Mouse (Mus musculus) liver, postnatal 0 days (tissue): ENCODE results near the gene Gpr37. TPM values are rescaled to one million over a fixed set of nuclear protein-coding genes. Genes with fewer than 3 reads are reported as not detected.

ENCODE experiments used
- ATAC-seq: fragments of 200-750 bp; cut with Nextera tagmentation; 2 replicates; pipeline ENCODE4 v1.8.0; 2017; ENCODE audit warnings: mild to moderate bottlenecking, moderate library complexity
- DNase-seq: peaks from one replicate; pipeline ENCODE4 v3.0.0-alpha.2; 2016
- H3K27ac ChIP-seq: fragments of 300-500 bp; sonication (generic); 2 replicates; pipeline ENCODE4 v1.5.1; 2014; ENCODE audit warnings: antibody characterized with exemption, moderate library complexity, mild to moderate bottlenecking, low read depth
- H3K27me3 ChIP-seq: fragments of 300-500 bp; sonication (generic); 2 replicates; pipeline ENCODE4 v1.6.1; 2014; ENCODE audit warnings: low read length, control low read depth, mixed read lengths; ENCODE audit not compliant: insufficient read depth
- H3K36me3 ChIP-seq: fragments of 300-500 bp; sonication (generic); replicated peaks from 2 replicates; pipeline ENCODE4 v1.6.1; 2014; ENCODE audit warnings: mild to moderate bottlenecking, control low read depth, low read length, moderate library complexity, mixed read lengths; ENCODE audit not compliant: insufficient read depth
- H3K4me1 ChIP-seq: fragments of 300-500 bp; sonication (generic); 2 replicates; pipeline ENCODE4 v1.6.1; 2014; ENCODE audit warnings: antibody characterized with exemption, mild to moderate bottlenecking, control low read depth; ENCODE audit not compliant: insufficient read depth
- H3K4me2 ChIP-seq: fragments of 300-500 bp; sonication (generic); 2 replicates; pipeline ENCODE4 v1.6.1; 2014; ENCODE audit warnings: low read depth, mild to moderate bottlenecking, low read length, moderate library complexity, mixed read lengths
- H3K4me3 ChIP-seq: fragments of 300-500 bp; sonication (generic); 2 replicates; pipeline ENCODE4 v1.5.1; 2014; ENCODE audit warnings: low read depth, low read length
- H3K9ac ChIP-seq: fragments of 300-500 bp; sonication (generic); replicated peaks from 2 replicates; pipeline ENCODE4 v1.6.1; 2014; ENCODE audit warnings: mild to moderate bottlenecking, moderate library complexity
- H3K9me3 ChIP-seq: fragments of 300-500 bp; sonication (generic); 2 replicates; pipeline ENCODE4 v1.6.1; 2016; ENCODE audit warnings: mild to moderate bottlenecking, control low read depth, low read length, mixed read lengths
- CTCF ChIP-seq: sonication (generic); IDR thresholded peaks from 2 replicates; pipeline ENCODE4 v1.5.1; 2016; ENCODE audit warnings: antibody characterized with exemption, low read depth
- EP300 ChIP-seq: IDR thresholded peaks from 2 replicates; pipeline ENCODE4 v1.6.1; 2016; ENCODE audit warnings: antibody characterized with exemption, low read depth, mild to moderate bottlenecking
- WGBS: fragments of 180-500 bp; shearing (Covaris S2); extraction: QIAGEN DNeasy Blood & Tissue Kit; methylation state at CpG from one replicate; pipeline ENCODE4 v1.1.7; 2014; ENCODE audit not compliant: insufficient replicate concordance; 5-methylcytosine and 5-hydroxymethylcytosine counted together
- polyA plus RNA-seq: library from polyadenylated mRNA; unstranded; fragments of >200 nt; fragmentation: Nextera tagmentation; extraction: Ambion mirVana; gene quantifications from 2 replicates; pipeline ENCODE4 v1.2.1, GENCODE M21; 2015

Gene Gpr37
- polyA plus RNA-seq, 1 experiment from 2014 or later, result 0.04 TPM

DNA sequence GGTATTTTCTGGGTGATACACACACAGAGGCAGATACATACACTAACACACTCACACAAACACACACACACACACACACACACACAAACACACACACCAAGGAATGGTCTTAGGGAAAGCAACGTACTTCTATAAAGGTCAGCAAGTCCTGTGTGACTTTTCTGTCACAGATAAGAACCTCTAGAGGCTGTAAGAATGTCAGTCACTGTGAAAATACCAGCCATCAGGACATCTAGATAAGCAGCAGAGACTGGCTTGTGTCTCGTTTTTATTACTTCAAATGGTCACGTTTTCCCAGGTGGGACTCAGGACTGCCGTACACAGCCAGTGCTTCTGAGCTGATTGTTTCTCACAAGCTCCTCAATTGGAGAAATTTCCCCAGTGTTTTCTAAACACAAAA lies 20.4 kb downstream of the Gpr37 start:
- no peaks in the 10 kb centered on the region for H3K9me3 ChIP-seq
- no peaks in the 10 kb centered on the region for H3K36me3 ChIP-seq
- H3K4me2 ChIP-seq, result no peak overlapping the region
- 28% methylated on average over 4 of the region's 4 CpGs for WGBS
- TF ChIP-seq EP300, result no peak
- no peak for TF ChIP-seq CTCF
- ATAC-seq (peak; percentile 54), DNase-seq (no peak)
- H3K4me1 ChIP-seq, result no peaks in the 10 kb centered on the region
- H3K4me3 ChIP-seq, result no peak overlapping the region
- no peak overlapping the region for H3K9ac ChIP-seq
- H3K27ac ChIP-seq, result no peak overlapping the region
- no peaks in the 10 kb centered on the region for H3K27me3 ChIP-seq

DNA sequence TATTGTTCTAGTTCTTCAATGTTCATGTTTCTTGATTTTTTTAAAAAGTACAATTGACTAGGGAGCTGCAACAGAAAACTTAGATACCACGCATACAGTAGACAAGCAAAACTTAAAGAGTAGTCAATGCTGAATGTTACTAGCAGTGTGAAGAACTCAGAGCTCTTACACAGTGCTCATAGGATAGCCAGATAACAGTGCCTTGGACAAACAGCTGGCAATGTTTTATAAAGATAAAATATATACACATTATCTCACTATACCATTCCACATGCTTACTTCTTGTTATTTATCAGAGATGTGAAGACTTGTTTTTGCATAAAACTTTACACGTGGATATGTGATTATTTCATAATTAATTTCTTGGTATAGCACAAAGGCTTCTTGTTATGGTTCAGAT lies 26.6 kb downstream of the Gpr37 start:
- ATAC-seq, result peak; percentile 88
- H3K4me1 ChIP-seq, result no peaks in the 10 kb centered on the region
- 62% methylated on average over 2 of the region's 2 CpGs for WGBS
- H3K9me3 ChIP-seq, result no peaks in the 10 kb centered on the region
- H3K27ac ChIP-seq, result no peak overlapping the region
- H3K4me2 ChIP-seq, result no peak overlapping the region
- no peaks in the 10 kb centered on the region for H3K27me3 ChIP-seq
- H3K4me3 ChIP-seq, result no peak overlapping the region
- no peaks in the 10 kb centered on the region for H3K36me3 ChIP-seq
- no peak for TF ChIP-seq CTCF
- TF ChIP-seq EP300, result peak; percentile 95
- no peak overlapping the region for H3K9ac ChIP-seq
- DNase-seq, result no peak

DNA sequence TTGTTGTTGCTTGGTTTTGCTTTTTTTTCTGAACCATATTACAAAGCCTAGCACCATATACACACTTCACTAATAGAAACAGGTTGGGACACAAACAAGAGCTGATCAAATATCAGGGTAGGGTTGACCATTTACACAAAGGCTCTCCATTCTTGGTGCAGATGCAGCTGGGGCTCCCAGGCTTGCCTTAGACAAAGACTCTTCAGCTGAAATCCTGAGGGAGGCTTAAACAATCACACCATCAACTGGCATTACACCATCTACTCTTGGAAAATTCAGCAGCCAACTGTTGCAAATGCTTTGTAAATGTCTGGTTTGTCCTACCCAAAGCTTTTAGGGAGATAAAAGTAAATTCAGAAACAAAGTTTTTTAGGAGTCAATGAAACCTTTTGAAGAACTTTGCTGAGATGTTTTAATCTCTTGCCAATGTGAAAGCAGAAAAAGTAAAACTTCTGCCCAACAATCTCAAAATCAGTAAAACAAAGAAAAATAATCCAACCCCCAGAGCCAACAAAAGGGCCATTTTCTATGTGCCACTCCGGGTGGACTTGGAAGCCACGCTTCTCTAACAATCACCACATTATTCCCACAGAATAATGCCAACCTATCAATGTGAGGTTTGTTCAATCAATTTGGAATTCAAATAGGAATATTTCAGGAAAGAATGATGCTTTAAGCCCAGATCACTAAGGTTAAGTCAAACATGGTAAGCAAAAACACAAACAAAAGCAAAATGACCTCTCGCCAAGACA lies 30.4 kb downstream of the Gpr37 start:
- no peaks in the 10 kb centered on the region for H3K36me3 ChIP-seq
- no peak for DNase-seq
- H3K9me3 ChIP-seq, result no peaks in the 10 kb centered on the region
- no peaks in the 10 kb centered on the region for H3K27me3 ChIP-seq
- H3K9ac ChIP-seq, result no peak overlapping the region
- TF ChIP-seq EP300, result no peak
- no peak for TF ChIP-seq CTCF
- no peak for ATAC-seq
- WGBS, result 92% methylated on average over 3 of the region's 3 CpGs
- no peak overlapping the region for H3K4me2 ChIP-seq
- no peak overlapping the region for H3K4me3 ChIP-seq
- no peak overlapping the region for H3K27ac ChIP-seq
- H3K4me1 ChIP-seq, result no peaks in the 10 kb centered on the region

Other genes with a start within 250 kb of the Gpr37 start
- gene Pot1a, start 118.5 kb upstream of the Gpr37 start, polyA plus RNA-seq, result 10.0 TPM in 2 replicates